Mouse (Mus musculus): Measurements from ENCODE around the gene Gpsm3. TPM values are rescaled to one million over a fixed set of nuclear protein-coding genes. Genes with fewer than 3 reads are reported as not detected.

Gpsm3 gene
- polyA plus RNA-seq, 1 experiment from 2014 or later: 2.7 TPM

GRCm38 (mm10) chr17:34562595-34562994 lies 27.0 kb upstream of the Gpsm3 start:
- no peak overlapping the region for H3K27ac ChIP-seq (replicated peaks)
- H3K4me2 ChIP-seq (replicated peaks): no peak overlapping the region
- no peak for ATAC-seq (replicated peaks)
- H3K36me3 ChIP-seq: no peaks in the 10 kb centered on the region
- H3K9ac ChIP-seq (replicated peaks): no peak overlapping the region
- H3K9me3 ChIP-seq: no peaks in the 10 kb centered on the region
- H3K27me3 ChIP-seq: no peaks in the 10 kb centered on the region
- WGBS: 69% methylated on average over 3 of the region's 3 CpGs
- no peak overlapping the region for H3K4me3 ChIP-seq
- no peaks in the 10 kb centered on the region for H3K4me1 ChIP-seq

- Histone ChIP-seq H3K36me3 (no peaks in the 10 kb centered on the region), H3K9ac (replicated peaks) (no peak overlapping the region), H3K9me3 (no peaks in the 10 kb centered on the region), H3K27ac (replicated peaks) (no peak overlapping the region), H3K4me2 (replicated peaks) (no peak overlapping the region), H3K27me3 (no peaks in the 10 kb centered on the region), H3K4me3 (no peak overlapping the region), H3K4me1 (no peaks in the 10 kb centered on the region)
- 82% methylated on average over 11 of the region's 11 CpGs for WGBS
- ATAC-seq (replicated peaks): no peak
Measured at GRCm38 (mm10) chr17:34563354-34563753, 26.3 kb upstream of the Gpsm3 start.

- WGBS: 15% methylated on average over 6 of the region's 6 CpGs
- Histone ChIP-seq H3K4me2 (replicated peaks) (no peak within 1 kb of the TSS), H3K27ac (replicated peaks) (0 out of 2 replicates have a peak within 1 kb of the TSS, but pooled peaks have one; percentile 18)
Measured at GRCm38 (mm10) chr17:34564003-34564421, 25.6 kb upstream of the Gpsm3 start, which contains the start of gene Notch4. TSS of gene Notch4 (plus strand) at chr17:34564268.

GRCm38 (mm10) chr17:34564796-34565195 lies 24.8 kb upstream of the Gpsm3 start:
- no peak overlapping the region for H3K4me3 ChIP-seq
- no peak for ATAC-seq (replicated peaks)
- WGBS: 69% methylated on average over 3 of the region's 3 CpGs
- H3K27me3 ChIP-seq: no peaks in the 10 kb centered on the region
- no peak overlapping the region for H3K4me2 ChIP-seq (replicated peaks)
- no peak overlapping the region for H3K9ac ChIP-seq (replicated peaks)
- 0 out of 2 replicates have a peak overlapping the region, but pooled peaks have one; percentile 18 for H3K27ac ChIP-seq (replicated peaks)
- H3K9me3 ChIP-seq: no peaks in the 10 kb centered on the region
- H3K4me1 ChIP-seq: no peaks in the 10 kb centered on the region
- no peaks in the 10 kb centered on the region for H3K36me3 ChIP-seq

More at GRCm38 (mm10) chr17:34564003-34564421, 25.6 kb upstream of the Gpsm3 start, which contains the start of gene Notch4:
- H3K9ac ChIP-seq (replicated peaks): no peak within 1 kb of the TSS
- no peak for ATAC-seq (replicated peaks)
- no peaks in the 10 kb centered on the region for H3K36me3 ChIP-seq
- H3K9me3 ChIP-seq: no peaks in the 10 kb centered on the region
- no peaks in the 10 kb centered on the region for H3K27me3 ChIP-seq
- H3K4me1 ChIP-seq: no peaks in the 10 kb centered on the region
- no peak within 1 kb of the TSS for H3K4me3 ChIP-seq

DNA sequence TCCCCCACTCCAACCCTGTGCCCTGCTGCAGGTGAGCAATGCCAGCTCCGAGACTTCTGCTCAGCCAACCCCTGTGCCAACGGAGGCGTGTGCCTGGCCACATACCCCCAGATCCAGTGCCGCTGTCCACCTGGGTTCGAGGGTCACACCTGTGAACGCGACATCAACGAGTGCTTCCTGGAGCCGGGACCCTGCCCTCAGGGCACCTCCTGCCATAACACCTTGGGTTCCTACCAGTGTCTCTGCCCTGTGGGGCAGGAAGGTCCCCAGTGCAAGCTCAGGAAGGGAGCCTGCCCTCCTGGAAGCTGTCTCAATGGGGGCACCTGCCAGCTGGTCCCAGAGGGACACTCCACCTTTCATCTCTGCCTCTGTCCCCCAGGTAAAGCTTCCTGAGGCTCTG lies 22.3 kb upstream of the Gpsm3 start:
- H3K4me1 ChIP-seq: no peaks in the 10 kb centered on the region
- no peaks in the 10 kb centered on the region for H3K36me3 ChIP-seq
- no peak overlapping the region for H3K4me2 ChIP-seq (replicated peaks)
- no peak overlapping the region for H3K9ac ChIP-seq (replicated peaks)
- no peaks in the 10 kb centered on the region for H3K9me3 ChIP-seq
- ATAC-seq (replicated peaks): no peak
- H3K4me3 ChIP-seq: no peak overlapping the region
- no peaks in the 10 kb centered on the region for H3K27me3 ChIP-seq
- no peak overlapping the region for H3K27ac ChIP-seq (replicated peaks)
- 77% methylated on average over 9 of the region's 9 CpGs for WGBS

- no peak overlapping the region for H3K4me2 ChIP-seq (replicated peaks)
- no peak for ATAC-seq (replicated peaks)
- no peaks in the 10 kb centered on the region for H3K4me1 ChIP-seq
- no peaks in the 10 kb centered on the region for H3K27me3 ChIP-seq
- H3K9me3 ChIP-seq: no peaks in the 10 kb centered on the region
- WGBS: 84% methylated on average over 13 of the region's 13 CpGs
- H3K4me3 ChIP-seq: no peak overlapping the region
- H3K27ac ChIP-seq (replicated peaks): no peak overlapping the region
- no peak overlapping the region for H3K9ac ChIP-seq (replicated peaks)
- H3K36me3 ChIP-seq: no peaks in the 10 kb centered on the region
Measured at GRCm38 (mm10) chr17:34568421-34568820, 21.2 kb upstream of the Gpsm3 start.

- no peak overlapping the region for H3K4me3 ChIP-seq
- no peak overlapping the region for H3K4me2 ChIP-seq (replicated peaks)
- no peaks in the 10 kb centered on the region for H3K27me3 ChIP-seq
- H3K27ac ChIP-seq (replicated peaks): no peak overlapping the region
- no peaks in the 10 kb centered on the region for H3K9me3 ChIP-seq
- 63% methylated on average over 4 of the region's 4 CpGs for WGBS
- H3K36me3 ChIP-seq: no peaks in the 10 kb centered on the region
- H3K4me1 ChIP-seq: no peaks in the 10 kb centered on the region
- H3K9ac ChIP-seq (replicated peaks): no peak overlapping the region
- ATAC-seq (replicated peaks): no peak
Measured at GRCm38 (mm10) chr17:34569919-34570318, 19.7 kb upstream of the Gpsm3 start.

DNA sequence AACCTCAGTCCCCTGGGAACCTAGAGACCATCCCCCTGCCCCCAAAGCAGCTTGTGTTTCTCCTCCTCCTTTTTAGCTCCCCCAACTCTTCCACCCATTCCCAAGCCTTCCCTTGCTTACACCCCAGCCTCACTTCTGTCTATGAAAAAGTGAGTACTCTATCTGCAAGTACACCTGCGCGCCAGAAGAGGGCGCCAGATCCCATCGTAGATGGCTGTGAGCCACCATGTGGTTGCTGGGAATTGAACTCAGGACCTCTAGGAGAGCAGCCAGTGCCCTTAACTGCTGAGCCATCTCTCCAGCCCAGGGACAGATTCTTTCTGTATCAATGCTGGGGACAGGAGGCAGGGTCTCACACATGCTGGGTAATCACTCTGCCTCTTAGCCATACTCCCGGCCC lies 17.7 kb upstream of the Gpsm3 start:
- 19% methylated on average over 5 of the region's 5 CpGs for WGBS
- Histone ChIP-seq H3K4me2 (replicated peaks) (no peak overlapping the region), H3K4me1 (no peaks in the 10 kb centered on the region), H3K27me3 (no peaks in the 10 kb centered on the region), H3K4me3 (no peak overlapping the region), H3K9ac (replicated peaks) (no peak overlapping the region), H3K36me3 (no peaks in the 10 kb centered on the region), H3K27ac (replicated peaks) (no peak overlapping the region), H3K9me3 (no peaks in the 10 kb centered on the region)
- ATAC-seq (replicated peaks): no peak

DNA sequence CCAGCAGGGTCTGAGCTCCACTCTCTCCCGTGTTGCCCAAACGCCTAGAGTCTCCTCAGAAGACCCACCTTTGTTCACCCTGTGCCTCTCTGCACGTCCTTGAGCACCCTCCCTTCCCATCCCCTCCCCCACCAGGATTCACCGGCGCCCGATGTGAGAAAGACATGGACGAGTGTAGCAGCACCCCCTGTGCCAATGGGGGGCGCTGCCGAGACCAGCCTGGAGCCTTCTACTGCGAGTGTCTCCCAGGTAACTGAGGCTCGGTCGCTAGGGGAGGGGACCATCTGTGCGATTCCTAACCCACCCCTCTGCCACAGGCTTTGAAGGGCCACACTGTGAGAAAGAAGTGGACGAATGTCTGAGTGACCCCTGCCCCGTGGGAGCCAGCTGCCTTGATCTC lies 17.2 kb upstream of the Gpsm3 start:
- Histone ChIP-seq H3K4me3 (no peak overlapping the region), H3K27me3 (no peaks in the 10 kb centered on the region), H3K4me2 (replicated peaks) (no peak overlapping the region), H3K4me1 (no peaks in the 10 kb centered on the region), H3K36me3 (no peaks in the 10 kb centered on the region), H3K9me3 (no peaks in the 10 kb centered on the region), H3K27ac (replicated peaks) (no peak overlapping the region), H3K9ac (replicated peaks) (no peak overlapping the region)
- ATAC-seq (replicated peaks): no peak
- WGBS: 11% methylated on average over 15 of the region's 15 CpGs

DNA sequence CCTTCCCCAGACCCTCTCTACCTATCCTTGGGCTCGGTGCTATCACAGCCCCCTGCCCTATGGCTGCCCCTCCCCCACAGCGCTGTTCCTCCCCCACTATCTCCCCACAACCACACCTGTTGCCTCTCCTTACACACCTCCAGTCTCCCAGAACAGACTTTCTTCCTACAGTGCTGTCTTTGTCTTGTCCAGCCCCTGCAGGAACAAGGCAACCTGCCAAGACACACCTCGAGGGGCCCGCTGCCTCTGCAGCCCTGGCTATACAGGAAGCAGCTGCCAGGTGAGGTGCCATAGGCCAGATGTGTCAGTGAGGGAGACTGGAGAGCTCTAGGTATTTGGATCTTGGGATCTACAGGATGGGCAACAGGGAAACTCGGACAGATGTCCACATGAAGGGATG lies 13.0 kb upstream of the Gpsm3 start:
- H3K27me3 ChIP-seq: no peaks in the 10 kb centered on the region
- H3K4me2 ChIP-seq (replicated peaks): no peak overlapping the region
- H3K27ac ChIP-seq (replicated peaks): no peak overlapping the region
- no peaks in the 10 kb centered on the region for H3K36me3 ChIP-seq
- WGBS: 72% methylated on average over 5 of the region's 5 CpGs
- H3K4me3 ChIP-seq: no peak overlapping the region
- no peaks in the 10 kb centered on the region for H3K4me1 ChIP-seq
- H3K9me3 ChIP-seq: no peaks in the 10 kb centered on the region
- no peak overlapping the region for H3K9ac ChIP-seq (replicated peaks)
- no peak for ATAC-seq (replicated peaks)

DNA sequence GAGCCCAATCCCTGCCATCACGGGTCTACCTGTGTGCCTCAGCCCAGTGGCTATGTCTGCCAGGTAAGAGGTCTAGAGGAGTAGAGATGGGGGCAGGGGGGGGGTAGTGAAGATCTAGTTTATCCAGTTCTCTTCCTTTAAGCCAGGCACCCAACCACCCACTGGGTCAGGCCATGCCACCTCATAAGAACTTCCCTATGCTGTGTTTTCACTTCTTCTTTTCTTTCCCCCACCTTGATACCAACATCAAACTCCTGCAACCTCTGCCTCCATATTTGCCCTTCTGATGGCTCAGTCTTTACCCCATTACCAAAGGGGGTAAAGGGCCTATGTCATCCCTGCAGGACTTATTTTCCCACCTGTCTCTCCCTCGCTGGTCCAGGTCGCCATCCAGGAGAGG lies 11.5 kb upstream of the Gpsm3 start:
- no peaks in the 10 kb centered on the region for H3K27me3 ChIP-seq
- H3K4me2 ChIP-seq (replicated peaks): no peak overlapping the region
- ATAC-seq (replicated peaks): no peak
- no peaks in the 10 kb centered on the region for H3K36me3 ChIP-seq
- no peaks in the 10 kb centered on the region for H3K9me3 ChIP-seq
- no peak overlapping the region for H3K27ac ChIP-seq (replicated peaks)
- WGBS: 85% methylated on average over 3 of the region's 3 CpGs
- H3K4me1 ChIP-seq: no peaks in the 10 kb centered on the region
- no peak overlapping the region for H3K4me3 ChIP-seq
- no peak overlapping the region for H3K9ac ChIP-seq (replicated peaks)

- no peak overlapping the region for H3K4me2 ChIP-seq (replicated peaks)
- 81% methylated on average over 12 of the region's 12 CpGs for WGBS
Measured at GRCm38 (mm10) chr17:34582528-34582927, 7.1 kb upstream of the Gpsm3 start.

GRCm38 (mm10) chr17:34583397-34583796 lies 6.2 kb upstream of the Gpsm3 start:
- no peaks in the 10 kb centered on the region for H3K9me3 ChIP-seq
- no peak overlapping the region for H3K27ac ChIP-seq (replicated peaks)
- H3K9ac ChIP-seq (replicated peaks): no peak overlapping the region
- no peak overlapping the region for H3K4me3 ChIP-seq
- H3K4me2 ChIP-seq (replicated peaks): no peak overlapping the region
- H3K27me3 ChIP-seq: no peaks in the 10 kb centered on the region
- 56% methylated on average over 7 of the region's 7 CpGs for WGBS
- no peak for ATAC-seq (replicated peaks)
- peaks cover 18% of the 10 kb centered on the region for H3K4me1 ChIP-seq
- no peaks in the 10 kb centered on the region for H3K36me3 ChIP-seq

More at GRCm38 (mm10) chr17:34582528-34582927, 7.1 kb upstream of the Gpsm3 start:
- Histone ChIP-seq H3K27me3 (no peaks in the 10 kb centered on the region), H3K4me1 (peaks cover 11% of the 10 kb centered on the region), H3K27ac (replicated peaks) (no peak overlapping the region), H3K9ac (replicated peaks) (no peak overlapping the region), H3K36me3 (no peaks in the 10 kb centered on the region), H3K4me3 (no peak overlapping the region), H3K9me3 (no peaks in the 10 kb centered on the region)
- ATAC-seq (replicated peaks): no peak

Measured in forebrain, embryonic 15.5 days (tissue).